ENCODE assay signal across 12 mouse cellular contexts in genomic region chr6:134994031-134994651, GRCm38 (mm10). TPM values are rescaled to one million over a fixed set of nuclear protein-coding genes. Genes with fewer than 3 reads are reported as not detected.
DNase-seq lines count a peak whose midpoint lies in the region; ATAC-seq and TF ChIP-seq lines count a peak whose summit lies in the region.
"Had no signal": no experiment of that assay in that cellular context is flagged by ENCODE, and none has a peak within 500 bp of the region (broad histone marks: within the 10 kb centered on the region; RNA-seq: fewer than 3 reads in every experiment).

No protein-coding gene starts in this region.

- intact Hi-C loops in heart, postnatal 14 days (cut with DNase I) = no loop called here

- no peak for TF ChIP-seq CTCF in intestine, postnatal 0 days (IDR thresholded peaks at IDR 0.05; ENCODE audit: low read depth)

- H3K4me3 ChIP-seq in heart, embryonic 12.5 days = no peak overlapping the region
- H3K4me3 ChIP-seq in intestine, postnatal 0 days (ENCODE audit: low read depth, low read length) = no peak overlapping the region
- H3K4me3 ChIP-seq: erythroblast, embryonic 14.5 days; heart, embryonic 13.5 days; neural tube, embryonic 12.5 days had no signal

- H3K36me3 ChIP-seq in heart, embryonic 12.5 days = no peaks in the 10 kb centered on the region
- H3K36me3 ChIP-seq in intestine, postnatal 0 days (ENCODE audit: control insufficient read depth, insufficient read depth) = no peaks in the 10 kb centered on the region
- H3K36me3 ChIP-seq: heart, embryonic 13.5 days; neural tube, embryonic 12.5 days had no signal

- no peaks in the 10 kb centered on the region for H3K9me3 ChIP-seq in heart, embryonic 12.5 days (replicated peaks)
- H3K9me3 ChIP-seq in intestine, postnatal 0 days (ENCODE audit: control insufficient read depth) = no peaks in the 10 kb centered on the region
- H3K9me3 ChIP-seq: heart, embryonic 13.5 days; neural tube, embryonic 12.5 days had no signal

- no peaks in the 10 kb centered on the region for H3K27me3 ChIP-seq in heart, embryonic 12.5 days (replicated peaks)
- no peaks in the 10 kb centered on the region for H3K27me3 ChIP-seq in intestine, postnatal 0 days (replicated peaks; ENCODE audit: control insufficient read depth, insufficient read depth, low read length)
- H3K27me3 ChIP-seq: heart, embryonic 13.5 days; neural tube, embryonic 12.5 days had no signal

- H3K4me2 ChIP-seq in heart, embryonic 12.5 days = no peak overlapping the region
- H3K4me2 ChIP-seq in intestine, postnatal 0 days (replicated peaks; ENCODE audit: low read depth) = no peak overlapping the region
- H3K4me2 ChIP-seq: heart, embryonic 13.5 days; neural tube, embryonic 12.5 days had no signal

- peak; percentile 50; the same call in 1 of the 2 replicates for ATAC-seq in heart, embryonic 12.5 days (ENCODE audit: insufficient number of reproducible peaks, low FRiP score)
- peak; percentile 69 for ATAC-seq in intestine, postnatal 0 days

- H3K9ac ChIP-seq in heart, embryonic 12.5 days = no peak overlapping the region
- H3K9ac ChIP-seq in intestine, postnatal 0 days (ENCODE audit: low read depth, low read length) = no peak overlapping the region
- H3K9ac ChIP-seq: heart, embryonic 13.5 days; neural tube, embryonic 12.5 days had no signal

- no peak for DNase-seq in heart, postnatal 14 days
- DNase-seq in brain, adult 2 months (ENCODE audit: low read depth, low spot score) = peak; percentile 75
- peak; percentile 67 for DNase-seq in right cerebral cortex, adult 18-20 months
- DNase-seq in adrenal gland, postnatal 4 days (ENCODE audit: low spot score in 2 of 2) = no peak
- no peak for DNase-seq in spleen, adult 18-20 months
- no peak for DNase-seq in spleen, postnatal 10 days (ENCODE audit: low spot score in 2 of 2)
- DNase-seq: kidney, postnatal 14 days had no signal

- 54% methylated on average over 12 of the region's 12 CpGs for WGBS in heart, embryonic 12.5 days
- 52% methylated on average over 12 of the region's 12 CpGs for WGBS in intestine, postnatal 0 days

- no peak overlapping the region for H3K27ac ChIP-seq in heart, embryonic 12.5 days (ENCODE audit: poor library complexity, severe bottlenecking)
- no peak overlapping the region for H3K27ac ChIP-seq in intestine, postnatal 0 days (ENCODE audit: low read depth, low read length)
- H3K27ac ChIP-seq: heart, embryonic 13.5 days; neural tube, embryonic 12.5 days had no signal

- H3K4me1 ChIP-seq in heart, embryonic 12.5 days (replicated peaks) = peaks cover 11% of the 10 kb centered on the region; the same call in 1 of the 2 replicates
- H3K4me1 ChIP-seq in intestine, postnatal 0 days (replicated peaks; ENCODE audit: control insufficient read depth, insufficient read depth, low read length) = no peaks in the 10 kb centered on the region
- H3K4me1 ChIP-seq: neural tube, embryonic 12.5 days had no signal

RNA-seq across cellular contexts. Expression of gene Apold1, which starts 12.6 kb away (rescaled TPM):
- polyA plus RNA-seq in heart, embryonic 12.5 days (2016; fragmentation: Nextera tagmentation; extraction: Ambion mirVana) = 5.4 and 5.8 TPM in 2 replicates
- total RNA-seq in heart, postnatal 14 days (2021) = 10 to 100 TPM; 15.4 to 18.5 TPM
- 2.2 and 3.2 TPM in 2 replicates for polyA plus RNA-seq in intestine, postnatal 0 days (2015; fragmentation: Nextera tagmentation; extraction: Ambion mirVana)
- 1 to 10 TPM; 6.5 to 8.2 TPM for total RNA-seq in adrenal gland, postnatal 4 days (2021)

RNA-seq across cellular contexts. Expression of gene Ddx47, which starts 17.3 kb away (rescaled TPM):
- 64.3 and 65.4 TPM in 2 replicates for polyA plus RNA-seq in heart, embryonic 12.5 days (2016; fragmentation: Nextera tagmentation; extraction: Ambion mirVana)
- 10 to 100 TPM; 39.3 to 43.3 TPM for total RNA-seq in heart, postnatal 14 days (2021)
- 32.6 and 33.5 TPM in 2 replicates for polyA plus RNA-seq in intestine, postnatal 0 days (2015; fragmentation: Nextera tagmentation; extraction: Ambion mirVana)
- total RNA-seq in adrenal gland, postnatal 4 days (2021) = 10 to 100 TPM; 74.1 to 84.0 TPM

Comparison
In these comparisons a context has a peak if more than half of its experiments do, and no peak if none do; other contexts are left out.
1. DNase-seq: peak in brain, adult 2 months (single experiment) and right cerebral cortex, adult 18-20 months (single experiment); none in heart, postnatal 14 days (0 of 2), adrenal gland, postnatal 4 days (0 of 2), spleen, adult 18-20 months (0 of 2) and spleen, postnatal 10 days (0 of 2).